Mouse (Mus musculus) 3134 (cell line): Measurements from ENCODE around the gene Rhox2e.
"Not testable (repeated sequence)": the region's sequence is repeated elsewhere in the genome, so short reads cannot be mapped to it uniquely, and the experiment has no call there.

Experiments
- DNase-seq: peaks from one replicate; pipeline ENCODE4 v3.0.0-alpha.2; 2011; ENCODE audit warnings: low spot score; ENCODE audit not compliant: insufficient read length; ENCODE audit errors: extremely low read depth

Rhox2e gene

DNA sequence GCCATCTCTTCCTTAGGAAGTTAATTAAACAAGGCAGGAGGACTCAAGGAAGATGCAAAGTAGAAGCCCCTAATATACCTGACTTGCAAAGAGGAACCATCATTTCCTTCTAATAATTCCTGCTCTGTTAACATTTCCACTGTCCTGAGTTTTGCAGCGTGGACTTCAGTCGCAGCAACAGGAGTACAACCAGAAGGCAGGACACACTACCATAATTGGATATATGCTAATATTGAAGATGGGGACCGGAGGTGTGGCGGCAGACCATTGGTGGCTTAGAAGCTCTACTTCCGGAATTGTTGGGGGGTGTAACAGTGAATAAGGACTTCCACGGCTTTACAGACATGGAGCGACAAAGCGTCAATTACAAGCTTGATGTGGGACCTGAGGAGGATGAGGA lies at the start of gene Rhox2e:
Gene Rhox2e, plus strand, starts transcription at position 301 of the 400 bp plus-strand sequence.
- not testable (repeated sequence) for DNase-seq

GRCm38 (mm10) chrX:37514059-37514458 lies 16.2 kb upstream of the Rhox2e start, which contains the start of gene Rhox4d:
Rhox4d (plus strand) TSS chrX:37514359.
- DNase-seq = not testable (repeated sequence)

- not testable (repeated sequence) for DNase-seq
These were observed 11.5 kb downstream of the Rhox2e start, which contains the start of gene Rhox3e for GRCm38 (mm10) chrX:37541719-37542118. Rhox3e (plus strand) TSS chrX:37542019.

- not testable (repeated sequence) for DNase-seq
These were observed 26.9 kb downstream of the Rhox2e start, which contains the start of gene Rhox4e for GRCm38 (mm10) chrX:37557112-37557511. Rhox4e (plus strand) TSS chrX:37557412.

- DNase-seq = not testable (repeated sequence)
These were observed 40.9 kb downstream of the Rhox2e start, which contains the start of gene Rhox2f for GRCm38 (mm10) chrX:37571105-37571504. Rhox2f (plus strand) TSS chrX:37571405.

GRCm38 (mm10) chrX:37572638-37573037 lies 42.4 kb downstream of the Rhox2e start:
- DNase-seq = peak; percentile 14

GRCm38 (mm10) chrX:37580692-37581091 lies 50.4 kb downstream of the Rhox2e start, which contains the start of gene Rhox3f:
Rhox3f (plus strand) TSS chrX:37580992.
- DNase-seq = not testable (repeated sequence)
